Mouse (Mus musculus) lung, adult 2 months (tissue): ENCODE measurements around the gene Lin28b.

ENCODE experiments used
- CTCF ChIP-seq: fragments of 200-500 bp; IDR thresholded peaks from 2 replicates; pipeline ENCODE4 v1.5.1; 2011; ENCODE audit warnings: mild to moderate bottlenecking, low read length, control low read depth; ENCODE audit not compliant: insufficient read depth
- POLR2A ChIP-seq: fragments of 200-500 bp; IDR thresholded peaks from 2 replicates; pipeline ENCODE4 v1.6.1; 2011; ENCODE audit warnings: low read depth, mild to moderate bottlenecking, control low read depth, low read length, borderline replicate concordance; ENCODE audit errors: extremely low read depth

DNA sequence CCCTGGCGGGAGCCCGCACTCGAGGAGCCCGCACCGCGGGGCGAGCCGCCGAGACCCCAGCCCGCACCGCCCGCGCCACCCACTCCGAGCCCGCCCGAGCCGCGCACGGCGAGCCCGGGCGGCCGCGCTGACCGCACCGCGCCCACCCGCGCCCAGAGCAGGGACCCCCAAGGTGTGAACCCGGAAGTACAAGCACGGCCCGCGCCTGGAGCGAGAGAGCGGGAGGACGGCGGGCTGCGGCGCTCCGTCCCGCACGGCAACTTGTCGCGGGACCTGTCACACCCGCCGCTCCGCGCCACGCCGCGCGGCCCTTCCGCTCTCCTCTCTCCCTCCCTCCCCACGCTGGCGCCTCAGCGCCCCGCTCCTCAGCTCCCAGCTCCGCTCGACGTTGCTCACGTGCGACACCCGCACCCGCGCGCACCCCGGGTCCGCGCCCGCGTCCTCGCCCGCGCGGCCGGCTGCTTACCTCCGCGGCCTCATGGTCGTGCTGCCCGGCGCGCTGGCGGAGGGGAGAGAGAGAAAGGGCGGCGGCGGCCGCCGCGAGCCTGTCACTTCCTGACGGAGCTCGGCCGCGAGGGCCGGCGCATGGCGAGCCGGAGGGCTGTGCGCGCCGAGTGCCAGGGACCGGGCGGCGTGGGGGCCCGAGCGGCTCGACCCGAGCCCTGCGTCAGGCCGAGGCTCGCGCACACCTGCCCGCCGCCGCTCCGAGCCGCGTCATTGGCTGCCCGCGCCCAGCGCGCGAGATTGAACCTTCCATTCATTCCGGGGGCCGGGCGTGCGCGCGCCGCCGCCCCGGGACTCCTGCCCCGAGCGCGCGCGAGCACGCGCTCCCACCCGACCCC, at the start of gene Lin28b:
- TF ChIP-seq POLR2A (no peak), CTCF (no peak)
